Mouse (Mus musculus): ENCODE data around the gene Stag3. TPM values are rescaled to one million over a fixed set of nuclear protein-coding genes. Genes with fewer than 3 reads are reported as not detected.

Stag3 gene
- total and polyA plus RNA-seq, 3 experiments: 0.07 TPM; not detected in 2

DNA sequence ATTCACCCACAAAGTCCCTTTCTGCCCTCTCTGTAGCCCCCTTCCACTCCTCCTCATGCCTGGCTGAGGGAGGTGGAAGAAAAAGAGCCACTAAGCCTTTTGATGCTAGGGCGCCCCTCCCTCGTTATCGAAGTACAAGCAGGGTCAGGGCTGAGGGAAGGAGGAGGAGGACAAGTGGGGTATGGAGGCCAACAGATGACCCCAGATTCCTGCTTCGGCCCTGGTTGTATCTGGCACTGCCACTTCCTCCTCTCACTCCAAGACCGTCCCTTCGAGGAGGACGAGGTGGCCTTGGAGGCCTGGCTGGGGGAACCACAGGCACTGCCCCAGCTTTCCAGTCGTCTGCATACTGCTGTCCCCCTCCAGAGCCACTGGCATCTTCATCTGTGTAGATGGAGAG, 5.9 kb upstream of the Stag3 start:
- H3K27ac ChIP-seq (ENCODE audit: control insufficient read depth, low read depth, low read length): no peak overlapping the region
- no peak for DNase-seq (ENCODE audit: low read depth, low spot score)
- H3K4me3 ChIP-seq (ENCODE audit: control insufficient read depth in 1 of 2, insufficient read depth in 1 of 2, low read depth in 2 of 2, low read length in 2 of 2): no peak overlapping the region
- no peak for TF ChIP-seq CHD2 (IDR thresholded peaks at IDR 0.05; ENCODE audit: low read length)
- no peak for TF ChIP-seq ELF1 (IDR thresholded peaks at IDR 0.05; ENCODE audit: low read depth, low read length)
- no peak for TF ChIP-seq RCOR1 (IDR thresholded peaks at IDR 0.05; ENCODE audit: low read depth, low read length)
- TF ChIP-seq ZMIZ1 (IDR thresholded peaks at IDR 0.05; ENCODE audit: low read depth, low read length): no peak
- no peak for TF ChIP-seq MXI1 (IDR thresholded peaks at IDR 0.05; ENCODE audit: low read depth, low read length)
- no peak for TF ChIP-seq E2F4 (IDR thresholded peaks at IDR 0.05; ENCODE audit: borderline replicate concordance, low read depth, low read length)
- no peak for TF ChIP-seq MEF2A (IDR thresholded peaks at IDR 0.05; ENCODE audit: extremely low read depth, insufficient replicate concordance, low read depth, low read length, poor library complexity, severe bottlenecking)
- no peak for TF ChIP-seq POLR2AphosphoS5 (IDR thresholded peaks at IDR 0.05; ENCODE audit: borderline replicate concordance, low read depth, low read length)
- no peak for TF ChIP-seq MAFK (IDR thresholded peaks at IDR 0.05; ENCODE audit: borderline replicate concordance, low read depth, low read length)
- no peaks in the 10 kb centered on the region for H3K4me1 ChIP-seq (ENCODE audit: control insufficient read depth in 1 of 2, insufficient read depth in 2 of 2, low read length in 2 of 2)
- no peaks in the 10 kb centered on the region for H3K36me3 ChIP-seq (ENCODE audit: control insufficient read depth in 1 of 2, insufficient read depth in 2 of 2, low read length in 2 of 2)
- H3K9ac ChIP-seq (ENCODE audit: control insufficient read depth, low read depth, low read length, poor library complexity, severe bottlenecking): no peak overlapping the region
- H3K9me3 ChIP-seq (replicated peaks; ENCODE audit: insufficient read depth, low read length): no peaks in the 10 kb centered on the region
- no peaks in the 10 kb centered on the region; a peak in 2 of 4 replicates for H3K27me3 ChIP-seq (ENCODE audit: control insufficient read depth in 1 of 2, insufficient read depth in 2 of 2, low read length in 2 of 2)
- H3K79me2 ChIP-seq (ENCODE audit: control insufficient read depth, insufficient read depth, low read length, poor library complexity): no peaks in the 10 kb centered on the region

DNA sequence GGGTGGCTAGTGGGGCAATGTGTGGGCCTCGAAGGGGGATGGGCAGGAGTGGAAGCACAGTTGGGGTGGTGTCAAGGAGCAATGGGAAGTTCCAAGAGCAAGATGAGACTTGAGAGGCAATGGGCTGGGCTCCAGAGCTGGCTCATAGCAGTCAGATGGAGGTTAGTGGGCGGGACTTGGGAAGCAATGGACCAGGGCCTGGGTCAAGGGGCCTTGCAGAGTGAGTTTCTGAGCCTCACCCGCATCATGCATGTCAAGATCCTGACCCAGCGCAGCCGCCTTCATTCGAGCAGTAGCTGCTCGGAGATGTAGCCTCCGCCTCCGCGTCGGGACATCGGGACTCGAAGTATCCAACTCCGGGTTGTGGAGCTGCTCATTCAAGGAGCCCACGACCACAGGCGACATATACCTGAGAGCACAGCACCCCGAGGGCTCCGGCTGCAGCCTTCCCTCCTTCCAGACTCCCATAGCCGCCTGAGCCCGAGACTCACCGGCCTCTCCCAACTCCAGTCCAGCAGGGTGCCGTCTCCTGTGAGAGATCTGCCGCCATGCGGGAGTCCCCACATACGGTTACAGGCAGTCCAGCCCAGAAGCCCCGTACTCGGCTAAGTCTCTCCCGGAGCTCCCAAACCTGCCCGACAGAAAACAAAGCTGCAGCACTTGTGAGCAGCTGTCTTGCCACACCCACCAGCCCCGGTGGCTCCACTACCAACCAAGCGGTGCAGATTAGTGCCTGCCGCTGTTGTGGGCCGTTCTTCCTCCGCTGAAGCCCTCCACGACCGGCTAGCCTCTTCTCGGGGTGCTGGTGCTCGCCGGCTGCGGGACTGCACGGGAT, 4.6 kb upstream of the Stag3 start:
- no peaks in the 10 kb centered on the region; a peak in 2 of 4 replicates for H3K27me3 ChIP-seq (ENCODE audit: control insufficient read depth in 1 of 2, insufficient read depth in 2 of 2, low read length in 2 of 2)
- no peaks in the 10 kb centered on the region for H3K4me1 ChIP-seq (ENCODE audit: control insufficient read depth in 1 of 2, insufficient read depth in 2 of 2, low read length in 2 of 2)
- H3K79me2 ChIP-seq (ENCODE audit: control insufficient read depth, insufficient read depth, low read length, poor library complexity): no peaks in the 10 kb centered on the region

DNA sequence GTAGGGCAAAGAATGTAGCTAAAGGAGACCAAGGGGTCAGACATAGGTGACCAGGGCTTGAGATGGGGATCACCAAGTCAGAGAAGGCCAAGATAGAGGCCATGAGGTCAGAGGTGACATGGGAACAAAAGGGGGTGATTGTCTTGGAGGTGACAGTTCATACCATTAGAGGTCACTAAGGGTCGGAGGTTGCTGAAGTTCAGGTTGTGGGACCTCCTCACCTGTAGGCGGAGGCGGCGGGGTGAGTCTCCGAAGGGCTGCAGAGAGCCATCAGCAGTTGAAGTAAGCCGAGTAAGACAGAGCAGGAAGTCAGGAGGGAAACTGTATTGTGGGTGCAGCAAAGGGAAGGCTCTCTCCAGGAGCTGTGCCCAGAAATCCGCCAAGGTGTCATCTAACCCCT, 2.0 kb upstream of the Stag3 start:
- Histone ChIP-seq H3K27me3 (ENCODE audit: control insufficient read depth in 1 of 2, insufficient read depth in 2 of 2, low read length in 2 of 2) (no peaks in the 10 kb centered on the region; a peak in 1 of 4 replicates), H3K36me3 (ENCODE audit: control insufficient read depth in 1 of 2, insufficient read depth in 2 of 2, low read length in 2 of 2) (no peaks in the 10 kb centered on the region), H3K9me3 (replicated peaks; ENCODE audit: insufficient read depth, low read length) (no peaks in the 10 kb centered on the region), H3K4me3 (ENCODE audit: control insufficient read depth in 1 of 2, insufficient read depth in 1 of 2, low read depth in 2 of 2, low read length in 2 of 2) (no peak overlapping the region), H3K9ac (ENCODE audit: control insufficient read depth, low read depth, low read length, poor library complexity, severe bottlenecking) (no peak overlapping the region), H3K4me1 (ENCODE audit: control insufficient read depth in 1 of 2, insufficient read depth in 2 of 2, low read length in 2 of 2) (no peaks in the 10 kb centered on the region), H3K27ac (ENCODE audit: control insufficient read depth, low read depth, low read length) (no peak overlapping the region), H3K79me2 (ENCODE audit: control insufficient read depth, insufficient read depth, low read length, poor library complexity) (no peaks in the 10 kb centered on the region)
- DNase-seq (ENCODE audit: low read depth, low spot score): no peak
- TF ChIP-seq EP300 (IDR thresholded peaks at IDR 0.05; ENCODE audit: low read depth in 1 of 2, low read length in 2 of 2) (no peak), ZNF384 (IDR thresholded peaks at IDR 0.05; ENCODE audit: low read depth, low read length) (no peak), GATA1 (IDR thresholded peaks at IDR 0.05; ENCODE audit: low read depth, low read length) (no peak), POLR2AphosphoS5 (IDR thresholded peaks at IDR 0.05; ENCODE audit: borderline replicate concordance, low read depth, low read length) (no peak), KAT2A (conservative IDR thresholded peaks at IDR 0.05; ENCODE audit: low read depth, low read length) (no peak), UBTF (IDR thresholded peaks at IDR 0.05; ENCODE audit: borderline replicate concordance, insufficient read depth, low read depth, low read length) (no peak), ZMIZ1 (IDR thresholded peaks at IDR 0.05; ENCODE audit: low read depth, low read length) (no peak), CHD2 (IDR thresholded peaks at IDR 0.05; ENCODE audit: low read length) (no peak), HCFC1 (IDR thresholded peaks at IDR 0.05; ENCODE audit: low read depth, low read length) (no peak), BHLHE40 (IDR thresholded peaks at IDR 0.05; ENCODE audit: borderline replicate concordance, low read depth, low read length) (no peak)

More for the DNA sequence above, 4.6 kb upstream of the Stag3 start:
- no peak for DNase-seq (ENCODE audit: low read depth, low spot score)
- Histone ChIP-seq H3K36me3 (ENCODE audit: control insufficient read depth in 1 of 2, insufficient read depth in 2 of 2, low read length in 2 of 2) (no peaks in the 10 kb centered on the region), H3K4me3 (ENCODE audit: control insufficient read depth in 1 of 2, insufficient read depth in 1 of 2, low read depth in 2 of 2, low read length in 2 of 2) (no peak overlapping the region), H3K27ac (ENCODE audit: control insufficient read depth, low read depth, low read length) (no peak overlapping the region), H3K9ac (ENCODE audit: control insufficient read depth, low read depth, low read length, poor library complexity, severe bottlenecking) (no peak overlapping the region), H3K9me3 (replicated peaks; ENCODE audit: insufficient read depth, low read length) (no peaks in the 10 kb centered on the region)
- TF ChIP-seq ZKSCAN1 (IDR thresholded peaks at IDR 0.05; ENCODE audit: low read depth, low read length) (no peak), EP300 (IDR thresholded peaks at IDR 0.05; ENCODE audit: low read depth in 1 of 2, low read length in 2 of 2) (no peak), CHD1 (IDR thresholded peaks at IDR 0.05; ENCODE audit: low read depth, low read length) (no peak), ETS1 (IDR thresholded peaks at IDR 0.05; ENCODE audit: low read depth, low read length) (no peak), ZNF384 (IDR thresholded peaks at IDR 0.05; ENCODE audit: low read depth, low read length) (no peak)
